In genomic region chr4:120380811-120381391, GRCm38 (mm10) we compare ENCODE assay signal across 8 mouse cellular contexts. TPM values are rescaled to one million over a fixed set of nuclear protein-coding genes. Genes with fewer than 3 reads are reported as not detected.
DNase-seq lines count a peak whose midpoint lies in the region; ATAC-seq and TF ChIP-seq lines count a peak whose summit lies in the region.

No protein-coding gene starts in this region.

- no peak for TF ChIP-seq POLR2A in thymus, adult 2 months (IDR thresholded peaks at IDR 0.05; ENCODE audit: control insufficient read depth, extremely low read depth, insufficient read depth, low read length, poor library complexity)

- WGBS in forebrain, embryonic 14.5 days, result 9% methylated on average over 7 of the region's 7 CpGs
- 5% methylated on average over 7 of the region's 7 CpGs for WGBS in heart, postnatal 0 days
- WGBS in liver, embryonic 14.5 days (ENCODE audit: insufficient replicate concordance), result 8% methylated on average over 7 of the region's 7 CpGs
- WGBS in neural tube, embryonic 11.5 days, result 12% methylated on average over 7 of the region's 7 CpGs
- WGBS in thymus, adult 2 months, result 18% methylated on average over 7 of the region's 7 CpGs

- TF ChIP-seq CTCF in heart, postnatal 0 days (IDR thresholded peaks at IDR 0.05; ENCODE audit: low read depth), result peak; percentile 92
- TF ChIP-seq CTCF in liver, embryonic 14.5 days (IDR thresholded peaks at IDR 0.05; ENCODE audit: low read depth), result peak; percentile 82
- TF ChIP-seq CTCF in thymus, adult 2 months (IDR thresholded peaks at IDR 0.05; ENCODE audit: borderline replicate concordance, control insufficient read depth, extremely low read depth, insufficient read depth, low read length, poor library complexity), result no peak

- H3K36me3 ChIP-seq in forebrain, embryonic 14.5 days (ENCODE audit: control insufficient read depth, insufficient read depth, low read length), result no peaks in the 10 kb centered on the region
- no peaks in the 10 kb centered on the region for H3K36me3 ChIP-seq in heart, postnatal 0 days (replicated peaks; ENCODE audit: control insufficient read depth, insufficient read depth, low read length)
- no peaks in the 10 kb centered on the region for H3K36me3 ChIP-seq in liver, embryonic 14.5 days (replicated peaks; ENCODE audit: control insufficient read depth, insufficient read depth, low read depth)
- H3K36me3 ChIP-seq in neural tube, embryonic 11.5 days (ENCODE audit: control insufficient read depth, insufficient read depth, low read length), result no peaks in the 10 kb centered on the region
- no peaks in the 10 kb centered on the region for H3K36me3 ChIP-seq in thymus, adult 2 months (ENCODE audit: control insufficient read depth, insufficient read depth, low read length)

- ATAC-seq in CD4-positive, CD25-positive, alpha-beta regulatory T cell, adult 4 months, result peak; percentile 29
- ATAC-seq in cerebellum, adult (ENCODE audit: insufficient number of reproducible peaks, low FRiP score, low TSS enrichment), result peak; percentile 88
- peak; percentile 75 for ATAC-seq in forebrain, embryonic 14.5 days
- peak; percentile 86 for ATAC-seq in heart, postnatal 0 days (ENCODE audit: insufficient read depth, low read depth)
- peak; percentile 45; the same call in 1 of the 2 replicates for ATAC-seq in liver, embryonic 14.5 days (ENCODE audit: insufficient read depth)
- peak; percentile 68 for ATAC-seq in neural tube, embryonic 11.5 days (ENCODE audit: insufficient read depth, low FRiP score, low TSS enrichment)

- DNase-seq in forebrain, embryonic 14.5 days (ENCODE audit: low spot score), result peak; percentile 95
- peak; percentile 94 for DNase-seq in heart, postnatal 0 days (ENCODE audit: low spot score)
- peak; percentile 55 to 60 for DNase-seq in kidney, postnatal 25 days
- peak; percentile 44 to 56 (median 51) for DNase-seq in liver, embryonic 14.5 days (ENCODE audit: low read depth in 3 of 3, low spot score in 3 of 3)
- peak; percentile 83 for DNase-seq in neural tube, embryonic 11.5 days (ENCODE audit: low spot score)
- DNase-seq in thymus, adult 2 months, result peak; percentile 55

- no peak overlapping the region for H3K4me3 ChIP-seq in forebrain, embryonic 14.5 days (ENCODE audit: low read depth, low read length)
- H3K4me3 ChIP-seq in heart, postnatal 0 days (ENCODE audit: low read depth, low read length), result 0 out of 2 replicates have a peak overlapping the region, but pooled peaks have one; percentile 4
- no peak overlapping the region for H3K4me3 ChIP-seq in liver, embryonic 14.5 days (ENCODE audit: insufficient read depth in 1 of 2, low read depth in 2 of 2, low read length in 2 of 2)
- H3K4me3 ChIP-seq in neural tube, embryonic 11.5 days (ENCODE audit: low read depth, low read length), result no peak overlapping the region
- H3K4me3 ChIP-seq in thymus, adult 2 months (ENCODE audit: control insufficient read depth, insufficient read depth, low read length), result no peak overlapping the region

- 0 out of 2 replicates have a peak overlapping the region, but pooled peaks have one; percentile 9 for H3K9ac ChIP-seq in forebrain, embryonic 14.5 days (ENCODE audit: low read length)
- no peak overlapping the region for H3K9ac ChIP-seq in heart, postnatal 0 days (replicated peaks; ENCODE audit: low read depth, low read length)
- no peak overlapping the region for H3K9ac ChIP-seq in liver, embryonic 14.5 days (replicated peaks)
- no peak overlapping the region; the same call in 1 of the 2 replicates for H3K9ac ChIP-seq in neural tube, embryonic 11.5 days (ENCODE audit: low read length)

- no peak for TF ChIP-seq EP300 in heart, postnatal 0 days (IDR thresholded peaks at IDR 0.05; ENCODE audit: low read depth)
- TF ChIP-seq EP300 in liver, embryonic 14.5 days (IDR thresholded peaks at IDR 0.05; ENCODE audit: low read depth), result no peak

- no peaks in the 10 kb centered on the region for H3K4me1 ChIP-seq in forebrain, embryonic 14.5 days (ENCODE audit: control insufficient read depth, insufficient read depth, low read length)
- no peaks in the 10 kb centered on the region for H3K4me1 ChIP-seq in heart, postnatal 0 days (ENCODE audit: control insufficient read depth, insufficient read depth)
- no peaks in the 10 kb centered on the region for H3K4me1 ChIP-seq in liver, embryonic 14.5 days (replicated peaks; ENCODE audit: control insufficient read depth in 2 of 2, insufficient read depth in 2 of 2, low read length in 1 of 2)
- no peaks in the 10 kb centered on the region for H3K4me1 ChIP-seq in neural tube, embryonic 11.5 days (ENCODE audit: control insufficient read depth, insufficient read depth, low read length)
- H3K4me1 ChIP-seq in thymus, adult 2 months (replicated peaks; ENCODE audit: control insufficient read depth, insufficient read depth, low read length), result no peaks in the 10 kb centered on the region; the same call in 1 of the 2 replicates

- H3K4me2 ChIP-seq in forebrain, embryonic 14.5 days (ENCODE audit: low read length), result no peak overlapping the region
- peak overlapping the region; percentile 27; the same call in 1 of the 2 replicates for H3K4me2 ChIP-seq in heart, postnatal 0 days (ENCODE audit: low read depth, low read length)
- no peak overlapping the region; the same call in 1 of the 2 replicates for H3K4me2 ChIP-seq in liver, embryonic 14.5 days (ENCODE audit: low read depth)
- H3K4me2 ChIP-seq in neural tube, embryonic 11.5 days (ENCODE audit: low read depth), result no peak overlapping the region

- H3K9me3 ChIP-seq in forebrain, embryonic 14.5 days (replicated peaks; ENCODE audit: control insufficient read depth, low read length), result no peaks in the 10 kb centered on the region
- no peaks in the 10 kb centered on the region for H3K9me3 ChIP-seq in heart, postnatal 0 days (replicated peaks; ENCODE audit: control insufficient read depth, low read length)
- no peaks in the 10 kb centered on the region for H3K9me3 ChIP-seq in liver, embryonic 14.5 days (ENCODE audit: control insufficient read depth, low read length)
- H3K9me3 ChIP-seq in neural tube, embryonic 11.5 days (ENCODE audit: control insufficient read depth, low read length), result no peaks in the 10 kb centered on the region

- H3K27ac ChIP-seq in forebrain, embryonic 14.5 days (ENCODE audit: low read depth, low read length), result no peak overlapping the region
- no peak overlapping the region for H3K27ac ChIP-seq in heart, postnatal 0 days (ENCODE audit: low read depth)
- no peak overlapping the region for H3K27ac ChIP-seq in liver, embryonic 14.5 days
- H3K27ac ChIP-seq in neural tube, embryonic 11.5 days (ENCODE audit: low read depth, low read length), result no peak overlapping the region
- H3K27ac ChIP-seq in thymus, adult 2 months (ENCODE audit: control insufficient read depth, insufficient read depth, low read length), result no peak overlapping the region

- no peaks in the 10 kb centered on the region for H3K27me3 ChIP-seq in forebrain, embryonic 14.5 days (replicated peaks; ENCODE audit: control insufficient read depth, insufficient read depth, low read length)
- H3K27me3 ChIP-seq in heart, postnatal 0 days (ENCODE audit: control insufficient read depth, insufficient read depth, low read length), result no peaks in the 10 kb centered on the region
- no peaks in the 10 kb centered on the region for H3K27me3 ChIP-seq in liver, embryonic 14.5 days (ENCODE audit: control insufficient read depth, insufficient read depth, low read length)
- H3K27me3 ChIP-seq in neural tube, embryonic 11.5 days (ENCODE audit: control insufficient read depth, insufficient read depth, low read length), result no peaks in the 10 kb centered on the region
- no peaks in the 10 kb centered on the region for H3K27me3 ChIP-seq in thymus, adult 2 months (ENCODE audit: control insufficient read depth, insufficient read depth, low read length)

RNA-seq across cellular contexts. Expression of gene Scmh1, which starts 24.2 kb away (rescaled TPM):
- 10 to 100 TPM; 10.4 TPM for polyA plus RNA-seq in CD4-positive, CD25-positive, alpha-beta regulatory T cell, adult 4 months (2017; shearing (Covaris generic))
- 38.8 and 55.8 TPM in 2 replicates for polyA plus RNA-seq in forebrain, embryonic 14.5 days (2014; fragmentation: Nextera tagmentation; extraction: Ambion mirVana)
- total RNA-seq in heart, postnatal 0 days (2014; rRNA removed; ENCODE audit: low replicate concordance), result 26.8 and 28.3 TPM in 2 replicates
- 49.8 and 51.5 TPM in 2 replicates for polyA plus RNA-seq in heart, postnatal 0 days (2015; fragmentation: Nextera tagmentation; extraction: Ambion mirVana)
- 11.0 and 12.5 TPM in 2 replicates for polyA plus RNA-seq in liver, embryonic 14.5 days (2012; rRNA removed)
- polyA plus RNA-seq in liver, embryonic 14.5 days (2014; fragmentation: Nextera tagmentation; extraction: Ambion mirVana), result 12.3 and 14.2 TPM in 2 replicates
- polyA plus RNA-seq in neural tube, embryonic 11.5 days (2014; fragmentation: Nextera tagmentation; extraction: Ambion mirVana), result 59.4 and 60.1 TPM in 2 replicates
- polyA plus RNA-seq in thymus, adult 2 months (2012; rRNA removed), result 41.7 and 48.3 TPM in 2 replicates

Comparison
In these comparisons a context has a peak if more than half of its experiments do, and no peak if none do; other contexts are left out.
1. ATAC-seq: peak in every context shown above with its lines; median percentile 88 in cerebellum, adult; 86 in heart, postnatal 0 days; 75 in forebrain, embryonic 14.5 days; 68 in neural tube, embryonic 11.5 days; 45 in liver, embryonic 14.5 days; 29 in CD4-positive, CD25-positive, alpha-beta regulatory T cell, adult 4 months.